Mouse (Mus musculus) hindbrain, embryonic 12.5 days (tissue): ENCODE results near the gene Ttc3. TPM values are rescaled to one million over a fixed set of nuclear protein-coding genes. Genes with fewer than 3 reads are reported as not detected.
A peak's percentile ranks its signal among the peaks of the same experiment; 100 is the strongest.

Source experiments
- ATAC-seq: fragments of 200-750 bp; cut with Nextera tagmentation; 2 replicates; pipeline ENCODE4 v1.8.0; 2017; ENCODE audit warnings: moderate TSS enrichment; ENCODE audit not compliant: low FRiP score
- H3K27ac ChIP-seq: fragments of 300-500 bp; sonication (generic); 2 replicates; pipeline ENCODE4 v1.5.1; 2016; ENCODE audit warnings: mild to moderate bottlenecking
- H3K27me3 ChIP-seq: fragments of 300-500 bp; sonication (generic); 2 replicates; pipeline ENCODE4 v1.6.1; 2016; ENCODE audit warnings: mild to moderate bottlenecking
- H3K36me3 ChIP-seq: fragments of 300-500 bp; sonication (generic); 2 replicates; pipeline ENCODE4 v1.6.1; 2016; ENCODE audit warnings: mild to moderate bottlenecking
- H3K4me1 ChIP-seq: fragments of 300-500 bp; sonication (generic); 2 replicates; pipeline ENCODE4 v1.6.1; 2016
- H3K4me2 ChIP-seq: fragments of 300-500 bp; sonication (generic); replicated peaks from 2 replicates; pipeline ENCODE4 v1.6.1; 2016; ENCODE audit warnings: mild to moderate bottlenecking
- H3K4me3 ChIP-seq: fragments of 300-500 bp; sonication (generic); 2 replicates; pipeline ENCODE4 v1.5.1; 2016; ENCODE audit warnings: mild to moderate bottlenecking
- H3K9ac ChIP-seq: fragments of 300-500 bp; sonication (generic); 2 replicates; pipeline ENCODE4 v1.6.1; 2016; ENCODE audit warnings: mild to moderate bottlenecking, moderate library complexity
- H3K9me3 ChIP-seq: fragments of 300-500 bp; sonication (generic); replicated peaks from 2 replicates; pipeline ENCODE4 v1.6.1; 2016; ENCODE audit warnings: mild to moderate bottlenecking
- WGBS: fragments of 180-500 bp; shearing (Covaris S2); methylation state at CpG from one replicate; pipeline ENCODE4 v1.1.7; 2016; 5-methylcytosine and 5-hydroxymethylcytosine counted together
- polyA plus RNA-seq: library from polyadenylated mRNA; unstranded; fragments of >200 nt; fragmentation: Nextera tagmentation; extraction: Ambion mirVana; gene quantifications from 2 replicates; pipeline ENCODE4 v1.2.1, GENCODE M21; 2016

Ttc3 gene
- polyA plus RNA-seq, 1 experiment from 2014 or later: 609 TPM

GRCm38 (mm10) chr16:94345733-94346132 is 24.7 kb upstream of the Ttc3 start:
- Histone ChIP-seq H3K36me3 (no peaks in the 10 kb centered on the region), H3K4me1 (peaks cover 9% of the 10 kb centered on the region)
- 92% methylated on average over 1 of the region's 1 CpGs for WGBS

DNA sequence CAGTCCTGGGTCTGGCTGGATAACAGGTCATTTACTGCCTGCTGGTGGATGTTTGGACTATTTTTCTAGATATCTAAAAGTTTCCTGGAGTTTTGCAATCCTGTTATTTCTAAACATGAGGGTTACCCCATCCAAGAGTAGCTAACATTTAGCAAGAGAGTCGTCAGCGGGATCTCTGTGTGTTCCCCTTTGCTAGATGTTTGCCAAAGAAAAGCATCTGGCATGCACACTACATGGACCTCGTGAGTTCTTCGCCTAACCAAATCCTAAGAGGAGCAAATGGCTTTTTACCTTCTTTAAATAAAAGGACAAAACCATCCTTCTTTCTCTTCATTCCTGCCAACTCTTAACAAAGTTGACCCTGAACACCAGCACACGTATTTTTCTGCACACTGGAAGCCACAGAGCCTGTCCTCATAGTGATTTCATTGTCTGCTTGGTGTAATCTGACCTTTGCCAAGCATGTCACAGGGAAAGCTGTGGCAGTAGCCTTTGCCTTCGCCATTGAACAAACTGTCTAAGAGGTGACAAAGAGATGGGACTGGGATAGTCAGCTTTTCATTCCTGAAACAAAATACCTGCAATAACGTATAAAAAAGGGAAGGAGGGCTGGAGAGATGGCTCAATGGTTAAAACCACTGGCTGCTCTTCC is 23.2 kb upstream of the Ttc3 start:
- no peaks in the 10 kb centered on the region for H3K36me3 ChIP-seq
- no peak overlapping the region for H3K4me3 ChIP-seq
- no peak overlapping the region for H3K27ac ChIP-seq
- peaks cover 9% of the 10 kb centered on the region for H3K4me1 ChIP-seq
- H3K9ac ChIP-seq: no peak overlapping the region
- H3K4me2 ChIP-seq: no peak overlapping the region
- WGBS: 75% methylated on average over 7 of the region's 7 CpGs
- no peaks in the 10 kb centered on the region; the same call in 1 of the 2 replicates for H3K27me3 ChIP-seq
- ATAC-seq: no peak
- no peaks in the 10 kb centered on the region for H3K9me3 ChIP-seq

More at GRCm38 (mm10) chr16:94345733-94346132, 24.7 kb upstream of the Ttc3 start:
- H3K9me3 ChIP-seq: no peaks in the 10 kb centered on the region
- H3K4me3 ChIP-seq: no peak overlapping the region
- no peaks in the 10 kb centered on the region; the same call in 1 of the 2 replicates for H3K27me3 ChIP-seq
- H3K27ac ChIP-seq: no peak overlapping the region
- no peak overlapping the region for H3K4me2 ChIP-seq
- no peak overlapping the region for H3K9ac ChIP-seq
- ATAC-seq: no peak

GRCm38 (mm10) chr16:94348779-94349178 is 21.6 kb upstream of the Ttc3 start:
- 87% methylated on average over 2 of the region's 2 CpGs for WGBS
- peaks cover 11% of the 10 kb centered on the region for H3K4me1 ChIP-seq

GRCm38 (mm10) chr16:94349588-94350286 is 20.7 kb upstream of the Ttc3 start:
- WGBS: 72% methylated on average over 11 of the region's 11 CpGs

More at GRCm38 (mm10) chr16:94348779-94349178, 21.6 kb upstream of the Ttc3 start:
- Histone ChIP-seq H3K36me3 (no peaks in the 10 kb centered on the region), H3K27ac (no peak overlapping the region), H3K27me3 (no peaks in the 10 kb centered on the region; the same call in 1 of the 2 replicates), H3K9ac (no peak overlapping the region), H3K9me3 (no peaks in the 10 kb centered on the region), H3K4me2 (no peak overlapping the region), H3K4me3 (no peak overlapping the region)
- no peak for ATAC-seq

GRCm38 (mm10) chr16:94350287-94350677 is 20.1 kb upstream of the Ttc3 start:
- no peak overlapping the region for H3K27ac ChIP-seq
- H3K4me2 ChIP-seq: no peak overlapping the region
- 73% methylated on average over 10 of the region's 10 CpGs for WGBS
- ATAC-seq: no peak
- peaks cover 14% of the 10 kb centered on the region for H3K4me1 ChIP-seq
- no peaks in the 10 kb centered on the region; the same call in 1 of the 2 replicates for H3K27me3 ChIP-seq
- H3K36me3 ChIP-seq: no peaks in the 10 kb centered on the region
- no peak overlapping the region for H3K9ac ChIP-seq
- no peak overlapping the region for H3K4me3 ChIP-seq
- no peaks in the 10 kb centered on the region for H3K9me3 ChIP-seq

More at GRCm38 (mm10) chr16:94349588-94350286, 20.7 kb upstream of the Ttc3 start:
- Histone ChIP-seq H3K36me3 (no peaks in the 10 kb centered on the region), H3K9ac (no peak overlapping the region), H3K4me2 (no peak overlapping the region), H3K4me1 (peaks cover 14% of the 10 kb centered on the region), H3K27me3 (no peaks in the 10 kb centered on the region; the same call in 1 of the 2 replicates), H3K9me3 (no peaks in the 10 kb centered on the region), H3K27ac (no peak overlapping the region), H3K4me3 (no peak overlapping the region)
- no peak for ATAC-seq

DNA sequence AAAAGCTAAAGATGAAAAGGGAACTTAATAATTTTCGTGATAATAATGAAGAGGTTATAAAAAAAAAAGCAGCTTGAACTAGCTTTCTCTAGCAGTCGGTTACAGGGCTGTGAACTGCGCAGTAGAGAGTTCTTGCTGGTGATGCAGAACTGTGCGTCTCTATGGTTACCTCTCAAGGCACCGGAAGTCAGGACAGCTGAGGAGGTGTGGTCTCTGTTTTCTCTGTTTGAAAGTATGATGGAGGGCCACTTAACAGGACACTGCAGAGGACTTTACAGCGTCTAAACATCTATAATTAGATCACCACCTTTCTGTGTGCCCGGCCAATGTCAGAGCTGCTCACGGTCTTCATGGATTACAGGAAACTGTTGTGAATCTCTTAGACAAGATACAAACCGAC is 16.0 kb upstream of the Ttc3 start:
- no peak for ATAC-seq

DNA sequence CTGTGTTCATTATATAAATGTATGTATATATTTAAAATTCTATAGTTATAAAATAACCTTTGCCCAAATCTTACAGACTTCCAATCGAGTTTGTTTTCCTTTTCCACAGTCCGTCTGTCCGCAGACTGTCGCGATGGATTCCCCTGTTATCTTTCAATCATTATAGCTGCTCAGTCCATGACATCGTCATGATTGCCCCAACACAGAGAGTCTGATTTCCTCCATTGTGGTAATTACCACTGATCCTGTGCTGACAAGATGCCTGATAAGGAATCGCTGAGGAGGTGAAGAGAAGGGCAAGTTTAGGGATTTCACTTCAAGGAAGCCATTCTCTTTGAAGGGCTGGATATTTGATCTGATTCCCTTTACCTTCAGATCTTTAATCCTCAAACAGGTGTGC is 14.4 kb upstream of the Ttc3 start:
- Histone ChIP-seq H3K36me3 (no peaks in the 10 kb centered on the region), H3K27me3 (no peaks in the 10 kb centered on the region; the same call in 1 of the 2 replicates), H3K4me1 (0 out of 2 replicates have a peak, but pooled peaks cover 5% of the 10 kb centered on the region), H3K4me2 (no peak overlapping the region), H3K9ac (no peak overlapping the region), H3K27ac (no peak overlapping the region), H3K9me3 (no peaks in the 10 kb centered on the region), H3K4me3 (no peak overlapping the region)
- WGBS: 65% methylated on average over 7 of the region's 7 CpGs
- ATAC-seq: no peak

More for the DNA sequence above, 16.0 kb upstream of the Ttc3 start:
- peaks cover 14% of the 10 kb centered on the region for H3K4me1 ChIP-seq
- 50% methylated on average over 9 of the region's 9 CpGs for WGBS
- H3K9me3 ChIP-seq: no peaks in the 10 kb centered on the region
- H3K9ac ChIP-seq: no peak overlapping the region
- no peak overlapping the region for H3K27ac ChIP-seq
- H3K36me3 ChIP-seq: no peaks in the 10 kb centered on the region
- H3K4me2 ChIP-seq: no peak overlapping the region
- no peaks in the 10 kb centered on the region; the same call in 1 of the 2 replicates for H3K27me3 ChIP-seq
- no peak overlapping the region for H3K4me3 ChIP-seq

DNA sequence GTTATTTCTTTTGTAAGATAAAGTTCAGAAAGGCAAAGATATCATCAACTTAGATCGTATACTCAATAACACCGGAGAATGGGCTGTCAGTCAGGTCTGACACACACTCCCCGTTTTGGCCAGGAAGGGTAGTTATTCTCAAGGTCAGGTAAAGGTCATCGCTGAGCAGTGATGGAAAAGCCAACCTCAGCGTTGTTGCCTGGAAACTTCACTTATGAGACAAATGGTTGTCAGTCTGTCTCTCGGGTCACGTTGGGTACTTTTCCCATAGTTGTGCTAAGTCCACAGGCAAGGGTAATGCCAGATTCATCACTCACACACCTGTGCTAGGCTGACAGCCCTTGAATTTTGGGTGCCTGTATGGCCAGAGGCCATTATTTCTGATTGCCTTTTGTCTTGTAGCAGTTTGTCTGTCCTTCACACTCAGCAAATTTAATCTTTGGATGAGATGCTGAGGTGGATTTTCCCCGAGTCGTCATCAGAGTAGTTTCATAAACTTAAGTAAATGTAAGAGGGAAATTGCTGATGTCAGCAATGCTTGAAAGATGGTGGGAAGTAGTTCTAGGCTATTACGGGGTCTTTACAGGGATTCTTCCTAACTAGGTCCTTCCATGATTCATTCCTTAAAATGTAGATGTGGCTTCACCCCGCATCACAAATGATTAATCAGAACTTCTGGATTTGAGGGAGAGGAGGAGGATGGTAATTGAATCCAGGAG is 13.5 kb upstream of the Ttc3 start:
- Histone ChIP-seq H3K4me1 (peaks cover 6% of the 10 kb centered on the region), H3K4me3 (no peak overlapping the region), H3K9me3 (no peaks in the 10 kb centered on the region), H3K4me2 (no peak overlapping the region), H3K27ac (no peak overlapping the region), H3K27me3 (no peaks in the 10 kb centered on the region; the same call in 1 of the 2 replicates), H3K9ac (no peak overlapping the region), H3K36me3 (no peaks in the 10 kb centered on the region)
- 81% methylated on average over 11 of the region's 11 CpGs for WGBS
- ATAC-seq: no peak

- 89% methylated on average over 3 of the region's 3 CpGs for WGBS
- H3K4me2 ChIP-seq: no peak overlapping the region
- no peak overlapping the region for H3K9ac ChIP-seq
- H3K4me1 ChIP-seq: peaks cover 12% of the 10 kb centered on the region
- no peaks in the 10 kb centered on the region for H3K9me3 ChIP-seq
- no peak overlapping the region for H3K4me3 ChIP-seq
- ATAC-seq: no peak
- no peaks in the 10 kb centered on the region for H3K36me3 ChIP-seq
- no peak overlapping the region for H3K27ac ChIP-seq
- H3K27me3 ChIP-seq: no peaks in the 10 kb centered on the region; the same call in 1 of the 2 replicates
Measured at GRCm38 (mm10) chr16:94358091-94358490, 12.3 kb upstream of the Ttc3 start.

GRCm38 (mm10) chr16:94360578-94361350 is 9.7 kb upstream of the Ttc3 start:
- peaks cover 8% of the 10 kb centered on the region for H3K4me1 ChIP-seq
- H3K36me3 ChIP-seq: no peaks in the 10 kb centered on the region
- no peak overlapping the region for H3K27ac ChIP-seq
- H3K9ac ChIP-seq: no peak overlapping the region
- no peaks in the 10 kb centered on the region for H3K27me3 ChIP-seq
- no peaks in the 10 kb centered on the region for H3K9me3 ChIP-seq
- no peak overlapping the region for H3K4me3 ChIP-seq
- H3K4me2 ChIP-seq: no peak overlapping the region
- 87% methylated on average over 13 of the region's 13 CpGs for WGBS
- ATAC-seq: no peak

DNA sequence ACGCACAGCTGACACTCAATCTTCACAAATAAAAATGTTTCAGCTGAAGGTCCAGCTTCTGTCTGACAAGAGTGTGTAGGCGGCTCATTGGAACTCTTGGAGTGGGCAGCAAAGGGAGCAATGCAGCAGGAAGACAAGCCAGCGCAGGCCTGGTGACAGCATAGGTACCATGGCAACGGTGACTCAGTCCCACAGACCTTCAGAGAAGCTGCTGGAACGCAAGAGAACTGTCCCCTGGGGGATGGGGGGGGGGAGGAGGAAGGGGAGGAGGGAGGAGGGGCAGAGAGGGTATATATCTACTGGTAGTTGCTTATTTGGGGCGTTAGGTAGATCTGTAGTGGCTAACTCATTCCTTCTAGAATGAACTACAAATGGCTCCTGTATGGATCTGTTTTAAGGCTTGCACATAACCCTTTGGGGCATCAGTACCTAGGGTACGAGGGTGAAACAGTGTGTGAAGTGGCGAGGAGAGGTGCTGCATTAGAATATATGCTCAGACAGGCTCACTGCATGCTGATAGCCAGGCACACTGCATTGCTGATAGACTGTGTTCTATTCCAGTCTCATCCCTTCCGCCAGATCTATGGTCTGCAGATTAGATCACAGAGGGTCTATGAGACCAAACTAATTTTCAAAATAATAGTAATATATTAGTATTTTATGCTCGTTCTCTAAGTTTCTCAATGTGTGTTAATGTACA is 8.1 kb upstream of the Ttc3 start:
- no peak overlapping the region for H3K4me3 ChIP-seq
- ATAC-seq: peak; percentile 75
- H3K9ac ChIP-seq: no peak overlapping the region
- 45% methylated on average over 10 of the region's 10 CpGs for WGBS
- H3K4me1 ChIP-seq: peaks cover 8% of the 10 kb centered on the region
- no peaks in the 10 kb centered on the region for H3K9me3 ChIP-seq
- H3K27me3 ChIP-seq: no peaks in the 10 kb centered on the region
- no peak overlapping the region for H3K4me2 ChIP-seq
- H3K27ac ChIP-seq: no peak overlapping the region
- H3K36me3 ChIP-seq: 0 out of 2 replicates have a peak, but pooled peaks cover 4% of the 10 kb centered on the region
